Mouse (Mus musculus) heart, embryonic 16.5 days (tissue): ENCODE results near the gene Gm4894. TPM values are rescaled to one million over a fixed set of nuclear protein-coding genes. Genes with fewer than 3 reads are reported as not detected.

Source experiments
- ATAC-seq: fragments of 200-750 bp; cut with Nextera tagmentation; replicated peaks from 2 replicates; pipeline ENCODE4 v1.8.0; 2017; ENCODE audit warnings: moderate number of reproducible peaks; ENCODE audit not compliant: insufficient read depth, low FRiP score; ENCODE audit errors: extremely low read depth
- H3K27ac ChIP-seq: fragments of 300-500 bp; sonication (generic); 2 replicates; pipeline ENCODE4 v1.5.1; 2014; ENCODE audit warnings: mild to moderate bottlenecking, low read length, control low read depth, moderate library complexity
- H3K27me3 ChIP-seq: fragments of 300-500 bp; sonication (generic); 2 replicates; pipeline ENCODE4 v1.6.1; 2014; ENCODE audit warnings: low read length, mixed read lengths; ENCODE audit not compliant: control insufficient read depth, insufficient read depth
- H3K36me3 ChIP-seq: fragments of 300-500 bp; sonication (generic); 2 replicates; pipeline ENCODE4 v1.6.1; 2014; ENCODE audit not compliant: control insufficient read depth, insufficient read depth
- H3K4me1 ChIP-seq: fragments of 300-500 bp; sonication (generic); 2 replicates; pipeline ENCODE4 v1.6.1; 2014; ENCODE audit warnings: low read length, mixed read lengths; ENCODE audit not compliant: control insufficient read depth, insufficient read depth
- H3K4me2 ChIP-seq: fragments of 300-500 bp; sonication (generic); 2 replicates; pipeline ENCODE4 v1.6.1; 2014; ENCODE audit warnings: low read depth, mild to moderate bottlenecking, control low read depth, low read length
- H3K4me3 ChIP-seq: fragments of 300-500 bp; sonication (generic); 2 replicates; pipeline ENCODE4 v1.5.1; 2014; ENCODE audit warnings: mild to moderate bottlenecking, control low read depth, low read length
- H3K9ac ChIP-seq: fragments of 300-500 bp; sonication (generic); 2 replicates; pipeline ENCODE4 v1.6.1; 2014; ENCODE audit warnings: low read length, control low read depth
- H3K9me3 ChIP-seq: fragments of 300-500 bp; sonication (generic); replicated peaks from 2 replicates; pipeline ENCODE4 v1.6.1; 2016; ENCODE audit warnings: low read length; ENCODE audit not compliant: control insufficient read depth
- WGBS: fragments of 180-500 bp; shearing (Covaris S2); extraction: QIAGEN DNeasy Blood & Tissue Kit; methylation state at CpG from one replicate; pipeline ENCODE4 v1.1.7; 2014; 5-methylcytosine and 5-hydroxymethylcytosine counted together
- polyA plus RNA-seq: library from polyadenylated mRNA; unstranded; fragments of >200 nt; fragmentation: Nextera tagmentation; extraction: Ambion mirVana; gene quantifications from 2 replicates; pipeline ENCODE4 v1.2.1, GENCODE M21; 2015

Gene Gm4894
- polyA plus RNA-seq, 1 experiment from 2014 or later = not detected

DNA sequence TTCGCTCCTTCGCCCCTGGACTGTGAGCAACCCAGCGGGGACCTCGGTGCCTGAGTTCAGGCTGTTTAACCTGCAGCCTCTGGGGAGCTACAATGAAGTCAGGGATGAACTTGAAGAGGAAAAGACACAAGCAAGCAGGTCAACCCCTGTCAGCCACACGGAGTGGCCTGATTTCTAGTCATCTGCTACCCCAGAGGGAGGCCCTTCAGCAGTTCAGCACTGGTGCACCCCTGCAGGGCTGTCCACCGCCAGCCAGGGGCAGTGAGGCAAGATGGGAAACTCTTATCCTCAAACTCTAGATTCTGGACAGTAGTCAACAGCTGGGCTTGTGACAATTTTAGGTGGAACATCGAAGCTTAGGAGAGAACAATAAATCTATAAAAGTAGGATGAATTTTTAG, 18.6 kb downstream of the Gm4894 start:
- 75% methylated on average over 7 of the region's 7 CpGs for WGBS
- no peak for ATAC-seq
- no peak overlapping the region for H3K27ac ChIP-seq
- H3K27me3 ChIP-seq = no peaks in the 10 kb centered on the region
- no peaks in the 10 kb centered on the region for H3K9me3 ChIP-seq
- H3K36me3 ChIP-seq = no peaks in the 10 kb centered on the region
- H3K4me1 ChIP-seq = no peaks in the 10 kb centered on the region
- H3K9ac ChIP-seq = no peak overlapping the region
- no peak overlapping the region for H3K4me3 ChIP-seq
- H3K4me2 ChIP-seq = no peak overlapping the region

- Histone ChIP-seq H3K27ac (no peak overlapping the region), H3K27me3 (no peaks in the 10 kb centered on the region), H3K4me2 (no peak overlapping the region), H3K36me3 (no peaks in the 10 kb centered on the region), H3K4me3 (no peak overlapping the region), H3K4me1 (peaks cover 3% of the 10 kb centered on the region), H3K9me3 (no peaks in the 10 kb centered on the region; the same call in 1 of the 2 replicates), H3K9ac (no peak overlapping the region)
- WGBS = 68% methylated on average over 7 of the region's 7 CpGs
- no peak for ATAC-seq
Observed at GRCm38 (mm10) chr9:49273566-49273965, 23.2 kb downstream of the Gm4894 start.

GRCm38 (mm10) chr9:49275976-49276375, 25.6 kb downstream of the Gm4894 start:
- Histone ChIP-seq H3K4me3 (no peak overlapping the region), H3K9ac (no peak overlapping the region), H3K27ac (no peak overlapping the region), H3K4me1 (peaks cover 3% of the 10 kb centered on the region), H3K27me3 (no peaks in the 10 kb centered on the region), H3K4me2 (no peak overlapping the region), H3K9me3 (no peaks in the 10 kb centered on the region; the same call in 1 of the 2 replicates), H3K36me3 (no peaks in the 10 kb centered on the region)
- 46% methylated on average over 4 of the region's 4 CpGs for WGBS
- no peak for ATAC-seq

- H3K9ac ChIP-seq = no peak overlapping the region
- H3K4me2 ChIP-seq = no peak overlapping the region
- no peak overlapping the region for H3K4me3 ChIP-seq
- no peaks in the 10 kb centered on the region for H3K27me3 ChIP-seq
- H3K4me1 ChIP-seq = peaks cover 3% of the 10 kb centered on the region
- ATAC-seq = no peak
- no peaks in the 10 kb centered on the region for H3K36me3 ChIP-seq
- 76% methylated on average over 11 of the region's 11 CpGs for WGBS
- no peak overlapping the region for H3K27ac ChIP-seq
- H3K9me3 ChIP-seq = no peaks in the 10 kb centered on the region; the same call in 1 of the 2 replicates
Observed at GRCm38 (mm10) chr9:49276542-49277334, 26.4 kb downstream of the Gm4894 start.

GRCm38 (mm10) chr9:49295101-49295500, 44.8 kb downstream of the Gm4894 start:
- WGBS = 55% methylated on average over 1 of the region's 1 CpGs
- H3K27ac ChIP-seq = no peak overlapping the region

DNA sequence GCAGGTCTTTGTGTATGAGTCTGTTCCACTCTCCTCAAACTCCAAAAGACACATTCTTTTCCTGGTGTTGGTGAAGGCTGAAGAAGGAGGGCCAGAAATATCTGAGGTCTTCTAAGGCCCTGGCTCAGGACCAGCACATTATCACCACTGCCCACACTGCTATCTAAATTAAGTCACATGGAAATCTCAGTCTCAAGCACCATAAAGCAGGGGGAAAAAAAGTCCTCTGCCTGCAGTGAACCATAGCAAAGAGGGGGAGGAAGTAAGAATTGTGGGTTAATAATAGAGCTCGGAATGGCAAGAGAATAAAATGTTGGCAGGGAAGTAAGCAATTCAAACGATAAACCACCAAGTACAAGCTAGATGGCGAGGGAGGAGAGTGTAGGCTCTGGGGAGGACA, 57.2 kb downstream of the Gm4894 start:
- Histone ChIP-seq H3K9ac (no peak overlapping the region), H3K27ac (no peak overlapping the region), H3K4me3 (no peak overlapping the region), H3K4me1 (peaks cover 11% of the 10 kb centered on the region), H3K9me3 (no peaks in the 10 kb centered on the region), H3K36me3 (no peaks in the 10 kb centered on the region), H3K27me3 (no peaks in the 10 kb centered on the region), H3K4me2 (no peak overlapping the region)
- WGBS = 19% methylated on average over 3 of the region's 3 CpGs
- peak; percentile 75 for ATAC-seq

More at GRCm38 (mm10) chr9:49295101-49295500, 44.8 kb downstream of the Gm4894 start:
- Histone ChIP-seq H3K9me3 (no peaks in the 10 kb centered on the region), H3K4me2 (no peak overlapping the region), H3K27me3 (no peaks in the 10 kb centered on the region), H3K4me1 (no peaks in the 10 kb centered on the region), H3K36me3 (no peaks in the 10 kb centered on the region), H3K4me3 (no peak overlapping the region), H3K9ac (no peak overlapping the region)
- ATAC-seq = no peak

- Histone ChIP-seq H3K9me3 (no peaks in the 10 kb centered on the region), H3K4me2 (no peak overlapping the region), H3K27me3 (no peaks in the 10 kb centered on the region), H3K36me3 (no peaks in the 10 kb centered on the region), H3K4me3 (no peak overlapping the region), H3K9ac (no peak overlapping the region), H3K4me1 (peaks cover 11% of the 10 kb centered on the region), H3K27ac (no peak overlapping the region)
- no peak for ATAC-seq
- 45% methylated on average over 4 of the region's 4 CpGs for WGBS
Observed at GRCm38 (mm10) chr9:49310821-49311220, 60.5 kb downstream of the Gm4894 start.

DNA sequence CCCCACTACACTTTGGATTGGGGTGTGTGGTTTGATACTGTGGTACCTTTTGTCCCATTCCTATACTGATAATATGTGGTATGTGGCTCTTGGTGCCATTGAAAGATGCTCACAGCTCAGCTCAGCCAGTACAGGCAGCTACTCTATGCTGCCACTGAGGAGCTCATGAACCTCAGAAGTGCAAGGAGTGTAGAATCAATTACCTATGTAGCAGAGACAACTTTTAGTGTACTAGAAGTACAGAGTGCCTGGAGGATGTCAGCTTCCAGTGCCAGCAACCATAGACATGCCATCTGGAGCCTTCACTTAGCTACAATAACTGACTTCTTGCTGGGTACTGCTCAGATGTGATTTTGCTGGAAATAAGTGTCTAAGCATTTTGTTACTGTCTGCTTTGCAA, 68.3 kb downstream of the Gm4894 start:
- no peak overlapping the region for H3K4me3 ChIP-seq
- no peaks in the 10 kb centered on the region for H3K9me3 ChIP-seq
- no peak overlapping the region for H3K27ac ChIP-seq
- H3K36me3 ChIP-seq = no peaks in the 10 kb centered on the region
- no peaks in the 10 kb centered on the region for H3K4me1 ChIP-seq
- no peak overlapping the region for H3K4me2 ChIP-seq
- no peak overlapping the region for H3K9ac ChIP-seq
- H3K27me3 ChIP-seq = no peaks in the 10 kb centered on the region
- ATAC-seq = no peak
